Mouse (Mus musculus) embryonic fibroblast, embryonic 13.5 days (primary cell): ENCODE data around the gene Ces1e.

Experiments used
- CTCF ChIP-seq: IDR thresholded peaks from 2 replicates; pipeline ENCODE4 v1.5.1; 2011; ENCODE audit warnings: mild to moderate bottlenecking, control low read depth, low read length, moderate library complexity, borderline replicate concordance; ENCODE audit not compliant: insufficient read depth
- POLR2A ChIP-seq: IDR thresholded peaks from 2 replicates; pipeline ENCODE4 v1.6.1; 2011; ENCODE audit warnings: low read depth, mild to moderate bottlenecking, control low read depth, low read length, moderate library complexity

- TF ChIP-seq CTCF: no peak
- TF ChIP-seq POLR2A: no peak
These were observed 597 bp downstream of the Ces1e start for GRCm38 (mm10) chr8:93228673-93229370.
